Mouse (Mus musculus) E14TG2a.4 (cell line): Measurements from ENCODE around the gene Prkaa2.

Source experiments
- H3K27me3 ChIP-seq: 2 replicates; pipeline ENCODE4 v1.6.1; 2014; ENCODE audit warnings: low read length, control low read depth; ENCODE audit not compliant: insufficient read depth
- H3K36me3 ChIP-seq: 2 replicates; pipeline ENCODE4 v1.6.1; 2014; ENCODE audit warnings: low read length, control low read depth; ENCODE audit not compliant: insufficient read depth
- H3K4me1 ChIP-seq: replicated peaks from 2 replicates; pipeline ENCODE4 v1.6.1; 2014; ENCODE audit warnings: low read depth, low read length, control low read depth
- H3K4me3 ChIP-seq: replicated peaks from 2 replicates; pipeline ENCODE4 v1.5.1; 2014; ENCODE audit warnings: mild to moderate bottlenecking, low read length
- H3K9me3 ChIP-seq: 2 replicates; pipeline ENCODE4 v1.6.1; 2014; ENCODE audit warnings: low read length, control low read depth
- CTCF ChIP-seq: conservative IDR thresholded peaks from 2 replicates; pipeline ENCODE4 v1.5.1; 2014; ENCODE audit warnings: low read length
- NANOG ChIP-seq: IDR thresholded peaks from 2 replicates; pipeline ENCODE4 v1.6.1; 2014; ENCODE audit warnings: borderline replicate concordance, low read length, mixed read lengths
- POU5F1 ChIP-seq: IDR thresholded peaks from 2 replicates; pipeline ENCODE4 v1.6.1; 2014; ENCODE audit warnings: low read length, borderline replicate concordance

Prkaa2 gene

GRCm38 (mm10) chr4:104993140-104993874 is 116.4 kb downstream of the Prkaa2 start:
- H3K4me3 ChIP-seq = no peak overlapping the region
- no peaks in the 10 kb centered on the region for H3K36me3 ChIP-seq
- H3K27me3 ChIP-seq = no peaks in the 10 kb centered on the region
- H3K9me3 ChIP-seq = peaks cover 4% of the 10 kb centered on the region; the same call in 1 of the 2 replicates
- 0 out of 2 replicates have a peak, but pooled peaks cover 3% of the 10 kb centered on the region for H3K4me1 ChIP-seq
- TF ChIP-seq POU5F1 = no peak

DNA sequence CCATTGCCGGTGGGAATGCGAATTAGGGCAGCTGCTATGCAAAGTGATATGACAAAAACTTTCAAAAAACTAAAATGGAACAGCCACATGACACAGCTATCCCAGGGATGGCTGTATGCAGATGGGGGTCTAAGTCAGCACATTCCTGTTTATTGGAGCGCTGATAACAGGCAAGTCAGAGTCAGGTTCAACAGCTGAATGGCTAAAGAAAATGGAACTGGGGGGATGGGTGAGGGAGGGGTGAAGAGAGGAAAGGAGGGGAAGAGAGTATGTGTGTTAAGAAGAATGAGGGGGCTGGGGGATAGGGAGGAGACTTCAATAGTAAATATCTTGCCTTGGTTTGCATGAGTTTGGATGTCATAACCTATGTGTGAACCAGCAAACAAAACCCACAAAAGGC is 117.4 kb downstream of the Prkaa2 start:
- no peaks in the 10 kb centered on the region for H3K27me3 ChIP-seq
- no peak for TF ChIP-seq NANOG
- TF ChIP-seq CTCF = no peak
- no peak for TF ChIP-seq POU5F1
- H3K4me1 ChIP-seq = 0 out of 2 replicates have a peak, but pooled peaks cover 3% of the 10 kb centered on the region
- H3K9me3 ChIP-seq = peaks cover 4% of the 10 kb centered on the region; the same call in 1 of the 2 replicates
- H3K4me3 ChIP-seq = no peak overlapping the region
- no peaks in the 10 kb centered on the region for H3K36me3 ChIP-seq

DNA sequence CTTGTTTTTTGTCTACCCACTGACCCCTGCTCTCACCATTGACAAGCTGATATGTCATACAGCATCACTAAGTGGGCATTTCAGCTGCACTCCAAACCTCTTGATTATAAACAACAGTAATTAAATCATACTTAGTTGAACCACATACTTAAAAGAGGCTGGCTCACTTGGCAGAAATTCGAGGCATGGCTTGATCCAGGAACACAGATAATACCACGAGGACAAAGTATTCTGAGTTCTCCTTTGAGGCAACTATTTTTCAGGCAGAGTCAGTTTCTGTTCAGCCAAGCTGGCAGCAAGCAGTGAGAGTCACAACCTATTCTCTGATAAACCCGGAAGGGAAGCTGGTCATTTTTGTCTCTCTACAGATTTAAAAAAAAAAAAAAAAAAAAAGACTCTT is 119.0 kb downstream of the Prkaa2 start:
- Histone ChIP-seq H3K36me3 (no peaks in the 10 kb centered on the region), H3K4me3 (no peak overlapping the region), H3K4me1 (0 out of 2 replicates have a peak, but pooled peaks cover 3% of the 10 kb centered on the region), H3K9me3 (peaks cover 4% of the 10 kb centered on the region; the same call in 1 of the 2 replicates), H3K27me3 (no peaks in the 10 kb centered on the region)
- TF ChIP-seq POU5F1 (no peak), NANOG (no peak), CTCF (no peak)

DNA sequence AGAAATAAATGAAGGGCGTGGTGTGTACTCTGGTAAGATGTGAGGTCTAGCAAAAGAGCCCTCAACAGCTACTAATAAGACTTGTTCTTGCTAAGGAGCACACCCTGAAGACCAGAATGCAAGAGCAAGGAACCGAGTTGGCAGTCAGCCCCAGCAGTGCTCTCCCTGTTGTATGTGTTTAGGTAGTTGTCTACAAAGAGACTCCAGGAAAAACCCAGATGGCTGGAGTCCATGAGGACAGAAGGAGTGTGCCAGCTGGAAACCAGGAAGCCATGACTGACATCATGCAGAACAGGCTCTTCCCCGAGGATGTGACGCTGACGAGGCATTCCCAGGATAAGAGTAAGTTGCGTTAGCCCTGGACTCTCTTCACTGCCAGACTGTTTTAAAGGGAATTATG is 119.7 kb downstream of the Prkaa2 start:
- no peak overlapping the region for H3K4me3 ChIP-seq
- peaks cover 4% of the 10 kb centered on the region; the same call in 1 of the 2 replicates for H3K9me3 ChIP-seq
- H3K27me3 ChIP-seq = no peaks in the 10 kb centered on the region
- no peaks in the 10 kb centered on the region for H3K36me3 ChIP-seq
- no peak for TF ChIP-seq CTCF
- H3K4me1 ChIP-seq = 0 out of 2 replicates have a peak, but pooled peaks cover 3% of the 10 kb centered on the region

- Histone ChIP-seq H3K4me3 (no peak overlapping the region), H3K27me3 (no peaks in the 10 kb centered on the region), H3K4me1 (0 out of 2 replicates have a peak, but pooled peaks cover 3% of the 10 kb centered on the region), H3K36me3 (no peaks in the 10 kb centered on the region), H3K9me3 (peaks cover 4% of the 10 kb centered on the region; the same call in 1 of the 2 replicates)
- TF ChIP-seq CTCF = no peak
- no peak for TF ChIP-seq POU5F1
- no peak for TF ChIP-seq NANOG
These were observed 121.0 kb downstream of the Prkaa2 start for GRCm38 (mm10) chr4:104988709-104989108.

- no peaks in the 10 kb centered on the region for H3K36me3 ChIP-seq
- H3K4me3 ChIP-seq = no peak overlapping the region
- TF ChIP-seq NANOG (no peak), CTCF (no peak), POU5F1 (no peak)
These were observed 121.6 kb downstream of the Prkaa2 start for GRCm38 (mm10) chr4:104988102-104988501.

DNA sequence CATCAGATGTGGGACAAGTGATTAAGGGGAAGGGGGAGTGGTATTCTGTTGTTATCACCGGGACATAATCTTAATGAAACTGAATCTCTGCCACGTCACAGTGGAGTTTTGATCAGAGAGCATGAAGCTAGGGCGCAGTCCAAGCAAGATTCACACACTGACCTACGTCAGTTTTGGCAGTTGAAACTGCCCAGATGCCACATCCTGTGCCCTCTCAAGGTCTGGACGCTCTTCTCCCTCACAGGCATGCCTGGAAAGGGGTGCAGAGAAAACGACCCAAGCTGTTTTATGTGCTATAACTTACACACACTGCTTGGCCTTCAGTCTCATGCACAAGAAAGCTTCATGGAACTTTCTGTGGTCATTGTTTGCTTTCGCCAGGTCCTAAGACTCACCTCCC is 122.1 kb downstream of the Prkaa2 start:
- TF ChIP-seq CTCF = no peak
- TF ChIP-seq NANOG = no peak
- TF ChIP-seq POU5F1 = no peak

More at GRCm38 (mm10) chr4:104988102-104988501, 121.6 kb downstream of the Prkaa2 start:
- Histone ChIP-seq H3K27me3 (no peaks in the 10 kb centered on the region), H3K9me3 (peaks cover 4% of the 10 kb centered on the region; the same call in 1 of the 2 replicates), H3K4me1 (0 out of 2 replicates have a peak, but pooled peaks cover 3% of the 10 kb centered on the region)

DNA sequence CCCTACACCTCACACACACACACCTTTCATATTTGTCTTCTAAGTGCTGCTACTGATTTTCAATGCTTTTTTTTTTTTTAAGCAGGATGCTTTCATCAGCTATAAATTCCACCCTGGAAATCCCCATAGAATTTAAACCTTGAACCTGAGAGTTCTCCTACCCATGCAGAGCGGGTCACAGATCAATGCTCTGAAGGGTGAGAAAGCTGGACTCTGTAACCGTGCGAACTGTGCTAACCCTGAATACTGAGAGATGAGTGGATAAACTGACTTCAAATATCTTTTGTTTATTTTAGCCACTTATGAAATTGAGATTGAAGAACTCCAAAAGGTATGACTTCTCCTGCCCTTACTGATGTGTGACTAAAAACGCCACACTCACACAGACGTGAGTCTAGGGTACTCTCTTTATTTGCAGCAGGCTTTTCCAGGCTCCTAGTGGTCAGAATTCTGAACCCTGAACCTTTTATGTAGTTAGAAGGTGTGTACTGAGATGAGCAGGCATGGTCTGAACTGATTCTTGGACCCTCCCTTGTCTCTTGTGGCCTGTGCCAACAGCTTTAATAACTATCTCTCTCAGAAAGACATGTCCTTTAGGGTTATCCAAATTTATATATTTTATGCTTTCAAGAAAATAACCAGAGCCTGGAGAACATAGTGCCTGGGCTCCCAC is 123.6 kb downstream of the Prkaa2 start:
- Histone ChIP-seq H3K9me3 (peaks cover 1% of the 10 kb centered on the region; the same call in 1 of the 2 replicates), H3K27me3 (no peaks in the 10 kb centered on the region), H3K4me3 (no peak overlapping the region), H3K36me3 (no peaks in the 10 kb centered on the region), H3K4me1 (no peaks in the 10 kb centered on the region)
- TF ChIP-seq NANOG (no peak), CTCF (no peak)

More for the DNA sequence above, 122.1 kb downstream of the Prkaa2 start:
- 0 out of 2 replicates have a peak, but pooled peaks cover 2% of the 10 kb centered on the region for H3K4me1 ChIP-seq
- no peaks in the 10 kb centered on the region for H3K27me3 ChIP-seq
- no peaks in the 10 kb centered on the region for H3K36me3 ChIP-seq
- peaks cover 4% of the 10 kb centered on the region; the same call in 1 of the 2 replicates for H3K9me3 ChIP-seq
- H3K4me3 ChIP-seq = no peak overlapping the region
